Mouse (Mus musculus) liver, postnatal 0 days (tissue): ENCODE measurements around the gene Syvn1. TPM values are rescaled to one million over a fixed set of nuclear protein-coding genes. Genes with fewer than 3 reads are reported as not detected.
A peak's percentile ranks its signal among the peaks of the same experiment; 100 is the strongest.

Experiments used
- ATAC-seq: fragments of 200-750 bp; cut with Nextera tagmentation; 2 replicates; pipeline ENCODE4 v1.8.0; 2017; ENCODE audit warnings: mild to moderate bottlenecking, moderate library complexity
- DNase-seq: peaks from one replicate; pipeline ENCODE4 v3.0.0-alpha.2; 2016
- H3K27ac ChIP-seq: fragments of 300-500 bp; sonication (generic); 2 replicates; pipeline ENCODE4 v1.5.1; 2014; ENCODE audit warnings: antibody characterized with exemption, moderate library complexity, mild to moderate bottlenecking, low read depth
- H3K27me3 ChIP-seq: fragments of 300-500 bp; sonication (generic); 2 replicates; pipeline ENCODE4 v1.6.1; 2014; ENCODE audit warnings: low read length, control low read depth, mixed read lengths; ENCODE audit not compliant: insufficient read depth
- H3K36me3 ChIP-seq: fragments of 300-500 bp; sonication (generic); replicated peaks from 2 replicates; pipeline ENCODE4 v1.6.1; 2014; ENCODE audit warnings: mild to moderate bottlenecking, control low read depth, low read length, moderate library complexity, mixed read lengths; ENCODE audit not compliant: insufficient read depth
- H3K4me1 ChIP-seq: fragments of 300-500 bp; sonication (generic); 2 replicates; pipeline ENCODE4 v1.6.1; 2014; ENCODE audit warnings: antibody characterized with exemption, mild to moderate bottlenecking, control low read depth; ENCODE audit not compliant: insufficient read depth
- H3K4me2 ChIP-seq: fragments of 300-500 bp; sonication (generic); 2 replicates; pipeline ENCODE4 v1.6.1; 2014; ENCODE audit warnings: low read depth, mild to moderate bottlenecking, low read length, moderate library complexity, mixed read lengths
- H3K4me3 ChIP-seq: fragments of 300-500 bp; sonication (generic); 2 replicates; pipeline ENCODE4 v1.5.1; 2014; ENCODE audit warnings: low read depth, low read length
- H3K9ac ChIP-seq: fragments of 300-500 bp; sonication (generic); replicated peaks from 2 replicates; pipeline ENCODE4 v1.6.1; 2014; ENCODE audit warnings: mild to moderate bottlenecking, moderate library complexity
- H3K9me3 ChIP-seq: fragments of 300-500 bp; sonication (generic); 2 replicates; pipeline ENCODE4 v1.6.1; 2016; ENCODE audit warnings: mild to moderate bottlenecking, control low read depth, low read length, mixed read lengths
- CTCF ChIP-seq: sonication (generic); IDR thresholded peaks from 2 replicates; pipeline ENCODE4 v1.5.1; 2016; ENCODE audit warnings: antibody characterized with exemption, low read depth
- EP300 ChIP-seq: IDR thresholded peaks from 2 replicates; pipeline ENCODE4 v1.6.1; 2016; ENCODE audit warnings: antibody characterized with exemption, low read depth, mild to moderate bottlenecking
- WGBS: fragments of 180-500 bp; shearing (Covaris S2); extraction: QIAGEN DNeasy Blood & Tissue Kit; methylation state at CpG from one replicate; pipeline ENCODE4 v1.1.7; 2014; ENCODE audit not compliant: insufficient replicate concordance; 5-methylcytosine and 5-hydroxymethylcytosine counted together
- polyA plus RNA-seq: library from polyadenylated mRNA; unstranded; fragments of >200 nt; fragmentation: Nextera tagmentation; extraction: Ambion mirVana; gene quantifications from 2 replicates; pipeline ENCODE4 v1.2.1, GENCODE M21; 2015

Syvn1 gene
- polyA plus RNA-seq, 1 experiment from 2014 or later = 12.4 TPM

DNA sequence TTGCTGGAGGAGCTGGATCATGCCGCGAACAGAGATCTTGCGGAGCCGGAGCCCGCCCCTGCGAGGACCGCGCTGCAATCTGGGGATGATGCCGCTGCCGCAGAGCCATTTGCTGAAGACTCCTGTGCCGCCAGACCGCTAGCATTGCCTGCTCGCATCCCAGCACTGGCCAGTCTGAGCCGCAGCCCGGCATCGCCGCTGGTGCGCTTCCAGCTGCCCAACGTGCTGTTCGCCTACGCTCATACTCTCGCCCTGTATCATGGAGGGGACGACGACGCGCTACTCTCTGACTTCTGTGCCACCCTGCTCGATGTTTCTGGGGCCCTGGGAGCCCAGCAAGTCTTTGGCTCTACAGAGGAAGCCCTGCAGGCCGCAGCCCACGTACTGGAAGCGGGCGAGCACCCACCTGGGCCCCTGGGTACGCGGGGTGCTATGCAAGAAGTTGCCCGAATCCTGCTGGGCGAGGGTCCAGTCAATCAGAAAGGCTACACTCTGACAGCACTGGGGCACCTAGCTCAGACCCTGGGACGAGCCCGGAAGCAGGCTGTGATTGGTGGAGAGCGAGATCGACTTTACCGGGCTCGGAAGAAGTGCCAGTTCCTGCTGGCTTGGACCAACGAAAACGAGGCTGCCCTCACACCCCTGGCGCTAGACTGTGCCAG, 15.4 kb downstream of the Syvn1 start:
- Histone ChIP-seq H3K9ac (peak overlapping the region; percentile 97), H3K27ac (peak overlapping the region; percentile 98), H3K4me2 (peak overlapping the region; percentile 94), H3K4me1 (peaks cover 42% of the 10 kb centered on the region), H3K36me3 (peaks cover 10% of the 10 kb centered on the region; the same call in 1 of the 2 replicates), H3K9me3 (no peaks in the 10 kb centered on the region), H3K4me3 (peak overlapping the region; percentile 89), H3K27me3 (no peaks in the 10 kb centered on the region)
- peak; percentile 77 for DNase-seq
- TF ChIP-seq CTCF (no peak), EP300 (no peak)
- peak; percentile 40 for ATAC-seq
- under 1% methylated on average over 44 of the region's 44 CpGs for WGBS

DNA sequence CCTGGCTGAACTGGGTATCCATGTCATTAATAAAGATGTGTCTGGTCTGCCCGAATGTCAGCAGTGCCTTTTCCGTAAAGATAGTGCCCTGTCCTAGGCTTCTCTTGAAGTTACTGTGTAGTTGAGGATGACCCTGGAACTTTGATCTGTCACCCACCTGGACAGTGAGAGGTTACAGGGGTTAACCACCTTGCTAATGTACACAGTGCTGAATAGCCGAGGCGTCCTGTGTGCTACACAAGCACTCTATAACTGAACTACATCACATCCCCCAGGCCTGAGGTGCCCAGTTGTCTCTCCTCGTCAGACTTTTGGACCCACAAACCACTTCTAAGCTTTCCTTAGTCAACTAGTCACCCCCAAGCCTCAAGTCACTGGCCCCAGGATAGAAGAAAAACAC, 16.0 kb downstream of the Syvn1 start:
- Histone ChIP-seq H3K4me2 (peak overlapping the region; percentile 94), H3K4me1 (peaks cover 46% of the 10 kb centered on the region), H3K9me3 (no peaks in the 10 kb centered on the region), H3K9ac (peak overlapping the region; percentile 97), H3K4me3 (peak overlapping the region; percentile 89), H3K36me3 (peaks cover 10% of the 10 kb centered on the region; the same call in 1 of the 2 replicates), H3K27ac (peak overlapping the region; percentile 98), H3K27me3 (no peaks in the 10 kb centered on the region)
- ATAC-seq = peak; percentile 7; the same call in 1 of the 2 replicates
- no peak for DNase-seq
- TF ChIP-seq EP300 (no peak), CTCF (no peak)
- WGBS = 35% methylated on average over 5 of the region's 5 CpGs

DNA sequence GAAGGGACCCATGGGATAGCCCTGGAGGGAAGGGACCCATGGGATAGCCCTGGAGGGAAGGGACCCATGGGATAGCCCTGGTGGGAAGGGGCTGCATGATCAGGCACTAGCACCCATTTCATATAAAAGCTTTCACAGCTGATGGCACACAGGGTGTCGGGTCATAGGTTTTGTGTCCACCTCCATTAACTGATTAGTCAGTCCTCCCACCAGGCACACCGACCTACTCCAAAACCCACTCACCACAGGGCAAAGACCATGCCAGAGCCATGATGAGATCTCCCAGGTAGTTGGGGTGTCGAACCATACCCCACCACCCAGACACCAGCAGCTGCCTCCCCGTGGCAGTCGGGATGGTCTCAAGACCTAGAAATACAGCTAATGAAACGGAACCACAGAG, 16.7 kb downstream of the Syvn1 start:
- peak overlapping the region; percentile 94 for H3K4me2 ChIP-seq
- H3K4me1 ChIP-seq = peaks cover 52% of the 10 kb centered on the region
- TF ChIP-seq EP300 (no peak), CTCF (no peak)
- WGBS = 87% methylated on average over 6 of the region's 6 CpGs
- H3K27ac ChIP-seq = peak overlapping the region; percentile 98
- H3K9ac ChIP-seq = peak overlapping the region; percentile 97; the same call in 1 of the 2 replicates
- no peak overlapping the region for H3K4me3 ChIP-seq
- H3K36me3 ChIP-seq = peaks cover 10% of the 10 kb centered on the region; the same call in 1 of the 2 replicates
- no peaks in the 10 kb centered on the region for H3K27me3 ChIP-seq
- no peaks in the 10 kb centered on the region for H3K9me3 ChIP-seq
- no peak for DNase-seq
- ATAC-seq = no peak

DNA sequence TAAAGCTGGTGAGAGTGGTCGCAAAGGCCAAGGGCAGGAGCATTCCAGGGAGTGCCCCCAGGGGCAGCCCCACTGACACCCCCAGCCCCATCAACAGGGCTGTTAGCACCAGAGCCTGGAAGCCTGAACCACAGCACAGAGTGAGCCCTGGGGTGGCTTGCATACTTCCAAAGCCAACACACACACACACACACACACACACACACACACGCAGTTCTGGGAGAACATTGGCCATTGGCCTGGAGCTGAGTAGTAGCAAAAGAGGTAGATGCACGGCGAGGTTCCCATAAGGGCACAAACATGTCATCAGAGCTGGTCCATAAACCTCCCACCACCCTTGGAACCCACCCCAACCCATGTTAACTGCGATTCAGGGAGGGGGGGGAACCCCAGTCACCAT, 20.2 kb downstream of the Syvn1 start:
- WGBS = 29% methylated on average over 4 of the region's 5 CpGs
- DNase-seq (no peak), ATAC-seq (no peak)
- no peak for TF ChIP-seq EP300
- TF ChIP-seq CTCF = no peak
- H3K4me2 ChIP-seq = peak overlapping the region; percentile 96
- H3K36me3 ChIP-seq = peaks cover 14% of the 10 kb centered on the region
- no peaks in the 10 kb centered on the region for H3K9me3 ChIP-seq
- no peaks in the 10 kb centered on the region for H3K27me3 ChIP-seq
- H3K4me3 ChIP-seq = peak overlapping the region; percentile 63
- H3K4me1 ChIP-seq = peaks cover 40% of the 10 kb centered on the region
- peak overlapping the region; percentile 68 for H3K9ac ChIP-seq
- H3K27ac ChIP-seq = peak overlapping the region; percentile 86; the same call in 1 of the 2 replicates

DNA sequence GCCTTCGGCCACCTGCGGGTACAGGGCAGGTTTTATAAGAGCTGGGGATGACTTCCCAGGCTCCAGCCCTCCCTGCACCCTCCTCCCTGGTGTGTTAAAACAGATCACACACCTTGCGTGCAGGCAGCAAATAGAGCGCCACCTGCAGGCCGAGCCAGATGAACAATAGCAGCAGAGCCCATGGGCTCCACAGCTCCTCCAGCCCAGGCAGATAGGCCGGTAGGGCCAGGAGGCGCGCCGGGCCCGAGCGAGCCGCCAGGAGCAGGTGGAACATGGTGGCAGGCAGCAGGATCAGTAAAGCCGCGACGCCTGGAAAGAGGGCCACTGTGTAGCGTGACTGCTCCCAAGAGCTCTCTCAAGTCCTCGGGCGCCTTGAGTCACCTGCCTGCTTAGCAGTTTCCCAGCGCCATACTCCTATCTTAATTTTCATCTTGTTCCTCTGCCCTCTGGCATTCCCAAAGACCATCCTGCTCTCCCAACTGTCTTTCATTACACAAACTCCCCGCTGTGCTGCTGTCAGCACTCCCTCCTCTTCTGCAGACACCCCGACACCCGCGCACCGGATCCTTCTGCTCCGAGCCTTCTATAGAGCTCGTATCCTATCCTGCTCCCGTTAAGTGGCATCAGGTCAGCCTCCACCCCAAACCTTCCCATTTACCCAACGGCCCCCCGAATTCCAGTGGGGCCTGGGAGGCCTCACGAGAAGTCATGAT, 20.8 kb downstream of the Syvn1 start:
- peak; percentile 92 for DNase-seq
- Histone ChIP-seq H3K27ac (peak overlapping the region; percentile 86), H3K36me3 (peaks cover 14% of the 10 kb centered on the region), H3K9ac (peak overlapping the region; percentile 68), H3K27me3 (no peaks in the 10 kb centered on the region), H3K4me3 (peak overlapping the region; percentile 63), H3K4me2 (peak overlapping the region; percentile 96), H3K9me3 (no peaks in the 10 kb centered on the region), H3K4me1 (peaks cover 38% of the 10 kb centered on the region)
- ATAC-seq = peak; percentile 66
- TF ChIP-seq EP300 (no peak), CTCF (peak; percentile 96)
- WGBS = 1% methylated on average over 30 of the region's 30 CpGs

DNA sequence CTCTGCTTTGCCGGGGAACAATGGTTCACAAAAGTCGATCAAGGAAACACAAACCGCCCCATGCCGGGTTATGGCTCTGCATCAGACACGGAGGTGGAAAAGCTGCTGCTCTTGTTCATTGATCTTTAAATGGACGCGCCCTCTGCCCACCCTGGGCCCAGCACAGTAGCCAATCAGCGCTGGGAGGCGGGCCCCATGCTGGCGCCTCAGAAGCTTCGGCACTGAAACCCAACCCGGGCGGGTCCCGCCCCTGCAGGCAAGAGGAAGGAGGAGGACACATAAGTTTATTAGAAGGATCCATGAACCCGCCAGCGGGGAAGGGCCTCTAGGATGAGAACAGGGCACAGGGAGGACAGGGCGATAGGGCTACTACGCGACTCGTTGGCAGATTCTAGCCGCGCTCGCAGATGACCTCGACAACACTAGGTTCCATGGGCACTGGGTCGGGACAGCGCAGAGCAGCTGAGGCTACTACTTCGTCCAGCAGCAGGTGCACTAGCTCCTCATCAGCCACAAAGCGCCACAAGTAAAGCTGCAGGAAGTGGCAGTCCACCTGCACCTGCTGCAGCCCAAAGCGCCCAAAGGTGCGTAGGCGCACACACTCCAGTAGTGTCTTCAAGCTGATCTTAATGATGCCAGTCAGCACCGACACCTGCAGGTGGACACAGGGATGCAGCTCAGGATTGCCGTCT, 21.5 kb downstream of the Syvn1 start, which contains the start of gene Tm7sf2:
TSS of gene Tm7sf2 (minus strand) at position 650 of the 692 bp plus-strand sequence.
- Histone ChIP-seq H3K36me3 (peaks cover 18% of the 10 kb centered on the region), H3K9ac (peak within 1 kb of the TSS; percentile 68)
- peak; percentile 89 for ATAC-seq

More for the DNA sequence above, 21.5 kb downstream of the Syvn1 start, which contains the start of gene Tm7sf2:
- no peaks in the 10 kb centered on the region for H3K27me3 ChIP-seq
- peak within 1 kb of the TSS; percentile 63 for H3K4me3 ChIP-seq
- peak within 1 kb of the TSS; percentile 96 for H3K4me2 ChIP-seq
- DNase-seq = peak; percentile 92
- no peak for TF ChIP-seq CTCF
- no peak for TF ChIP-seq EP300
- peak within 1 kb of the TSS; percentile 86 for H3K27ac ChIP-seq
- WGBS = 14% methylated on average over 33 of the region's 33 CpGs
- no peaks in the 10 kb centered on the region for H3K9me3 ChIP-seq
- peaks cover 31% of the 10 kb centered on the region for H3K4me1 ChIP-seq
